Mouse (Mus musculus) myocyte (in vitro differentiated cells): ENCODE data around the gene Ptprm.

Experiments
- MAX ChIP-seq: IDR thresholded peaks from one replicate; pipeline ENCODE4 v1.6.1; 2011; ENCODE audit warnings: low read depth, mild to moderate bottlenecking, control low read depth
- MYOD1 ChIP-seq, 3 experiments: IDR thresholded peaks; one replicate each; pipeline ENCODE4 v1.6.1; 2011; ENCODE audit warnings: control low read depth in 2 of 3, low read depth in 2 of 3, mild to moderate bottlenecking in 2 of 3, moderate library complexity in 1 of 3; ENCODE audit not compliant: insufficient read length in 2 of 3, control insufficient read depth in 1 of 3
- MYOG ChIP-seq, 3 experiments: IDR thresholded peaks; one replicate each; pipeline ENCODE4 v1.6.1; 2011; ENCODE audit warnings: control low read depth in 2 of 3, low read depth in 2 of 3, mild to moderate bottlenecking in 2 of 3; ENCODE audit not compliant: insufficient read length in 2 of 3, control insufficient read depth in 1 of 3, insufficient read depth in 1 of 3
- POLR2A ChIP-seq: IDR thresholded peaks from one replicate; pipeline ENCODE4 v1.6.1; 2011; ENCODE audit warnings: low read depth, mild to moderate bottlenecking, control low read depth, moderate library complexity; ENCODE audit not compliant: insufficient read length
- SRF ChIP-seq: IDR thresholded peaks from one replicate; pipeline ENCODE4 v1.6.1; 2011; ENCODE audit warnings: low read depth; ENCODE audit not compliant: control insufficient read depth, insufficient read length
- TCF12 ChIP-seq: IDR thresholded peaks from one replicate; pipeline ENCODE4 v1.6.1; 2011; ENCODE audit warnings: mild to moderate bottlenecking, control low read depth; ENCODE audit not compliant: poor library complexity, insufficient read depth, severe bottlenecking

DNA sequence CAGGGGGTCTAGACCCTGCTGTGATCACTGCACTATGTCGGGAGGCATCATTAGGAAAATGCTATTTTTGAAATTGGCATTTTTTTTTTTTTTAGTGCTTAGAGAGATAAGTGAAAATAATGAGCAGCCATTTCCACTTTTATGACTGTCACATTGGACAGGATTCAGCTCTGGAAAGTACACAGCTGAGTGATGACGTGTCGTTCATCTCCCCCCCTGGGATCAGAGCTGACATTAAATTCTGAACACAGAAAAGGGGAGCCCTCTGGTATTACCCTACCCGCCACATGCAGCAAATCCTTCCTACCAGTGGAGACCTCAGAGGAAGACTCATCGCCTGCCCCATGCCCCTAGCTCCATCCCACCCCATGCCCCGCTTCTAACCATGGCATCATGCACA, 540.5 kb downstream of the Ptprm start:
- no peak for TF ChIP-seq POLR2A
- no peak for TF ChIP-seq SRF
- TF ChIP-seq MYOG (IDR thresholded peaks at IDR 0.05; ENCODE audit: control insufficient read depth in 1 of 3, insufficient read depth in 1 of 3, insufficient read length in 2 of 3, low read depth in 2 of 3): no peak
- TF ChIP-seq MAX: no peak
- no peak for TF ChIP-seq TCF12
- TF ChIP-seq MYOD1 (IDR thresholded peaks at IDR 0.05; ENCODE audit: control insufficient read depth in 1 of 3, insufficient read length in 2 of 3, low read depth in 2 of 3): no peak
